Mouse (Mus musculus): ENCODE measurements around the gene E330017A01Rik. TPM values are rescaled to one million over a fixed set of nuclear protein-coding genes. Genes with fewer than 3 reads are reported as not detected.

E330017A01Rik gene
- polyA plus RNA-seq (2015; fragmentation: Nextera tagmentation; extraction: Ambion mirVana) = not detected in 2 replicates

- Histone ChIP-seq H3K4me3 (replicated peaks) (no peak within 1 kb of the TSS), H3K36me3 (no peaks in the 10 kb centered on the region), H3K9me3 (replicated peaks) (no peaks in the 10 kb centered on the region), H3K9ac (no peak within 1 kb of the TSS), H3K27ac (no peak within 1 kb of the TSS), H3K4me1 (0 out of 2 replicates have a peak, but pooled peaks cover 3% of the 10 kb centered on the region), H3K4me2 (no peak within 1 kb of the TSS), H3K27me3 (no peaks in the 10 kb centered on the region)
- WGBS = 83% methylated on average over 3 of the region's 3 CpGs
- no peak for ATAC-seq (replicated peaks; ENCODE audit: low FRiP score)
Observed at GRCm38 (mm10) chr16:58638689-58639175, at the start of gene E330017A01Rik. Gene E330017A01Rik, minus strand, starts transcription at chr16:58638739.

DNA sequence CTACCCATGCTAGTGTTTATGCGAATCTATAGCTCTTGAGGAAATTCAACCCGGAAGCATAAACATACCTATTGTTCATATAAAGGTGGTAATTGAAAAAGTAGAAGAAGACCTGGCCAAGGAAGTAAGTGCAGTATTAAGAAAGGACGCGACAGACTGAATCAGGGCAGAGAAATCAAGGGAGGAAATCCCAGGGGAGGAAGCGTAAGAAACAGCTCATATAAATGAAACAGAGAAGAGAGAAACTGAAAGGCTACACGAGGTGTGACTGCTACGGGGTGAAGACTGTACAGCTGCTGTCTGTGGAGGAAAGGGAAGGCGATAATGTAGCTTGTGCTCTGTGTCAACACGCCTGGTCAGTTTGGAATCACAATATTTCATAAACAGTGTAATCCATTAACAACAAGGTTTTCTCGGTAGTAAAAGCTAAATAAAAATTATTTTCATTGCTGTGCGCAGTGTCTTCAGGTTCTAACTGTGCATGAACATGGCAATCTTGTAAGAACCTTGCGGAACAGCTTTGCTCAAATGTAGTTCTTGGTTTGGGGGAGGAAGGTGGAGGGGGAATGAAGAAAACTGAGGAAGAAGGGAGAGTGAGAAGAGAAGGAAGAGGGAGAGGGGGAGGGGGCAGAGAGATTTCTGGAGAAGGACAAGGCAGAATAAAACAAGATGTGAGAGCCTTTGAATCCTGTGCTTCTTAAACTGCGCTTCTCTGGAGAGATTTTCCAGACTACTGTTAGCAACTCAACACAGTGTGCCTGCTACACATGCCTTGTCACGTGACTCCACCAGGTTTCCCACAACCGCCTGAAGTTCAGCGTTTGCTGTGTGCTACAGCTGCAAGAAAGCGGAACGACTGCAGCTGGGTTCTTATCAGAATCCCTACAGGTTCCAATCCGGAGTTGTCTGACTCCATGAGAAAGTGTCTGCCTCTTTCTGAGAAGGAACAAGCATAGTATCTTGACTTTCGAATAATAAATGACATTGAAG lies 47.3 kb upstream of the E330017A01Rik start:
- H3K4me2 ChIP-seq = no peak overlapping the region
- H3K27me3 ChIP-seq = no peaks in the 10 kb centered on the region
- WGBS = 77% methylated on average over 20 of the region's 20 CpGs
- no peak overlapping the region for H3K27ac ChIP-seq
- H3K9me3 ChIP-seq (replicated peaks) = no peaks in the 10 kb centered on the region
- H3K36me3 ChIP-seq = peaks cover 9% of the 10 kb centered on the region
- no peaks in the 10 kb centered on the region for H3K4me1 ChIP-seq
- no peak overlapping the region for H3K9ac ChIP-seq
- ATAC-seq (replicated peaks; ENCODE audit: low FRiP score) = no peak
- H3K4me3 ChIP-seq (replicated peaks) = no peak overlapping the region

- Histone ChIP-seq H3K27me3 (no peaks in the 10 kb centered on the region), H3K4me2 (no peak overlapping the region), H3K4me1 (no peaks in the 10 kb centered on the region), H3K9ac (no peak overlapping the region), H3K36me3 (peaks cover 14% of the 10 kb centered on the region), H3K9me3 (replicated peaks) (no peaks in the 10 kb centered on the region), H3K27ac (no peak overlapping the region), H3K4me3 (replicated peaks) (no peak overlapping the region)
- no peak for ATAC-seq (replicated peaks; ENCODE audit: low FRiP score)
Observed at GRCm38 (mm10) chr16:58684537-58684936, 46.0 kb upstream of the E330017A01Rik start.

DNA sequence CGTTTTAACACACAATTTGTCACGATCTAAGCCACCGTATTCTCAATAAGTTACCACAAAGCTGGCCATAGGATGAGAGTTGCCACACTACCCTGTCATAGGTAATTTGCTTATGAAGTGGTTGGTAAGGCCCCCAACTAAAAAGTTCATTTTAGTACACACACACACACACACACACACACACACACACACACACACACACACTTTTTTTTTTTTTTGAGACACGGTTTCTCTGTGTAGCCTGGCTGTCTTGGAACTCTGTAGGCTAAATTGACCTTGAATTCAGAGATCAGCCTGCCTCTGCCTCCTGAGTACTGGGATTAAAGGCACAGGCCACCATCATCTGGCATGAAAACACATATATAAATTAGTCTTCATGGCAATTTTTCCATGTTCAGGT lies 45.4 kb upstream of the E330017A01Rik start:
- no peak overlapping the region for H3K4me2 ChIP-seq

GRCm38 (mm10) chr16:58682870-58683269 lies 44.3 kb upstream of the E330017A01Rik start:
- WGBS = 76% methylated on average over 7 of the region's 7 CpGs
- Histone ChIP-seq H3K4me1 (no peaks in the 10 kb centered on the region), H3K36me3 (peaks cover 22% of the 10 kb centered on the region), H3K27me3 (no peaks in the 10 kb centered on the region), H3K27ac (no peak overlapping the region), H3K4me2 (no peak overlapping the region), H3K4me3 (replicated peaks) (no peak overlapping the region), H3K9ac (no peak overlapping the region), H3K9me3 (replicated peaks) (no peaks in the 10 kb centered on the region)
- no peak for ATAC-seq (replicated peaks; ENCODE audit: low FRiP score)

More for the DNA sequence above, 45.4 kb upstream of the E330017A01Rik start:
- ATAC-seq (replicated peaks; ENCODE audit: low FRiP score) = no peak
- no peak overlapping the region for H3K27ac ChIP-seq
- H3K9me3 ChIP-seq (replicated peaks) = no peaks in the 10 kb centered on the region
- no peaks in the 10 kb centered on the region for H3K4me1 ChIP-seq
- H3K4me3 ChIP-seq (replicated peaks) = no peak overlapping the region
- WGBS = 89% methylated on average over 4 of the region's 4 CpGs
- H3K9ac ChIP-seq = no peak overlapping the region
- H3K36me3 ChIP-seq = peaks cover 14% of the 10 kb centered on the region
- H3K27me3 ChIP-seq = no peaks in the 10 kb centered on the region

GRCm38 (mm10) chr16:58682046-58682445 lies 43.5 kb upstream of the E330017A01Rik start:
- WGBS = 94% methylated on average over 6 of the region's 6 CpGs
- Histone ChIP-seq H3K4me2 (no peak overlapping the region), H3K27ac (no peak overlapping the region), H3K9me3 (replicated peaks) (no peaks in the 10 kb centered on the region), H3K36me3 (peaks cover 30% of the 10 kb centered on the region), H3K4me3 (replicated peaks) (no peak overlapping the region), H3K4me1 (no peaks in the 10 kb centered on the region), H3K27me3 (no peaks in the 10 kb centered on the region), H3K9ac (no peak overlapping the region)
- ATAC-seq (replicated peaks; ENCODE audit: low FRiP score) = no peak

GRCm38 (mm10) chr16:58678660-58679059 lies 40.1 kb upstream of the E330017A01Rik start:
- Histone ChIP-seq H3K4me2 (no peak overlapping the region), H3K4me3 (replicated peaks) (no peak overlapping the region), H3K9ac (no peak overlapping the region), H3K9me3 (replicated peaks) (no peaks in the 10 kb centered on the region), H3K36me3 (peaks cover 57% of the 10 kb centered on the region), H3K4me1 (no peaks in the 10 kb centered on the region), H3K27me3 (no peaks in the 10 kb centered on the region), H3K27ac (no peak overlapping the region)
- WGBS = 76% methylated on average over 7 of the region's 7 CpGs
- no peak for ATAC-seq (replicated peaks; ENCODE audit: low FRiP score)

- H3K9me3 ChIP-seq (replicated peaks) = no peaks in the 10 kb centered on the region
- H3K9ac ChIP-seq = no peak overlapping the region
- no peak for ATAC-seq (replicated peaks; ENCODE audit: low FRiP score)
- H3K4me3 ChIP-seq (replicated peaks) = no peak overlapping the region
- H3K4me1 ChIP-seq = 0 out of 2 replicates have a peak, but pooled peaks cover 2% of the 10 kb centered on the region
- no peaks in the 10 kb centered on the region for H3K27me3 ChIP-seq
- H3K36me3 ChIP-seq = peaks cover 64% of the 10 kb centered on the region
- no peak overlapping the region for H3K27ac ChIP-seq
- no peak overlapping the region for H3K4me2 ChIP-seq
- WGBS = 87% methylated on average over 5 of the region's 5 CpGs
Observed at GRCm38 (mm10) chr16:58677491-58677890, 39.0 kb upstream of the E330017A01Rik start.

GRCm38 (mm10) chr16:58676633-58677032 lies 38.1 kb upstream of the E330017A01Rik start:
- Histone ChIP-seq H3K27me3 (no peaks in the 10 kb centered on the region), H3K9me3 (replicated peaks) (no peaks in the 10 kb centered on the region), H3K4me2 (no peak overlapping the region), H3K9ac (no peak overlapping the region), H3K4me1 (peaks cover 7% of the 10 kb centered on the region; the same call in 1 of the 2 replicates), H3K4me3 (replicated peaks) (no peak overlapping the region), H3K36me3 (peaks cover 62% of the 10 kb centered on the region), H3K27ac (no peak overlapping the region)
- ATAC-seq (replicated peaks; ENCODE audit: low FRiP score) = no peak
- 83% methylated on average over 3 of the region's 3 CpGs for WGBS

GRCm38 (mm10) chr16:58676156-58676555 lies 37.6 kb upstream of the E330017A01Rik start:
- ATAC-seq (replicated peaks; ENCODE audit: low FRiP score) = no peak
- H3K9ac ChIP-seq = no peak overlapping the region
- H3K4me3 ChIP-seq (replicated peaks) = no peak overlapping the region
- WGBS = 80% methylated on average over 7 of the region's 7 CpGs
- H3K4me2 ChIP-seq = no peak overlapping the region
- H3K36me3 ChIP-seq = peaks cover 57% of the 10 kb centered on the region
- H3K27ac ChIP-seq = no peak overlapping the region
- peaks cover 12% of the 10 kb centered on the region; the same call in 1 of the 2 replicates for H3K4me1 ChIP-seq
- H3K27me3 ChIP-seq = no peaks in the 10 kb centered on the region
- H3K9me3 ChIP-seq (replicated peaks) = no peaks in the 10 kb centered on the region

DNA sequence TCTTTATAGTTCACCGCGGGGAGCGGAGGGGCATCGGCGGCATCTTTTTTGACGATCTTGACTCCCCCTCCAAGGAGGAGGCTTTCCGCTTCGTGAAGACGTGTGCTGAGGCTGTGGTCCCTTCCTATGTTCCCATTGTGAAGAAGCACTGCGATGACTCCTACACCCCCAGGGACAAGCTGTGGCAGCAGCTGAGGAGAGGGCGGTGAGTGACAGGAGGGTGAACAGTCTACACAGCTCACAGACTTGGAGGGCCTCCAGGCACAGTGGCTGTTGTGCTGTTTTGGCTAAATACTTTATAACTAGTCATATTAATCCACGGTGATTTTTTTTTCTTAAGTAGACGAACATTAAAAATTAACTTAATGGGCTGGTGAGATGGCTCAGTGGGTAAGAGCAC lies 36.7 kb upstream of the E330017A01Rik start:
- Histone ChIP-seq H3K36me3 (peaks cover 50% of the 10 kb centered on the region), H3K4me3 (replicated peaks) (no peak overlapping the region)
- ATAC-seq (replicated peaks; ENCODE audit: low FRiP score) = no peak

DNA sequence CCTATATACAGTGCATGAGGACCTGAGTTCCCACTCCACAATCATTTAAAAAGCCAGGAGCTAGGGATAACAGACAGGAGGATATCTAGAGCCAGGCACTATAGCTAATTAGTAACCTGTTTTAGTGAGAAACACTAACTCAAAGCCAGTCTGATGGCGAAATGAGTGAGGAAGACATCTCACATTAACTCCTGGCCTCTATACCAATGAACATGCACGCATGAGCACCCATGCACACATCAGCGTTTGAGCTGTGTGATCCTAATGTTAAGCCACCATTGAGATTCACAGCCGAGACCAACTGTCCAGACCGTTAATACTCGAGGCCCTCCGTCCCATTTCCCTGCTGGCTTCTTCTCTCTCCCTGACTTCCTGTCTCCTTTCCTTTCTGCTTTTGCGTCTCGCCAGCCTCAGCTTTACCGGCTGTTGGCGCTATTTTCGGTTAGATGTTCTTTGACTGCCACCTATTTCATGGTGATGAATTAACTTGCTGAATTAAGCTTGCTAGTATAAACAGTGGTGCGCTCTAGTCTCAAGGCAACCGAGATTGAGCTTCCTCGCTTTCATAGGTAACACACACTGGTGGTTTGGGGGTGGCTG lies 35.4 kb upstream of the E330017A01Rik start:
- 73% methylated on average over 15 of the region's 15 CpGs for WGBS
- H3K27ac ChIP-seq = 0 out of 2 replicates have a peak overlapping the region, but pooled peaks have one; percentile 58
- no peak overlapping the region for H3K9ac ChIP-seq
- H3K4me1 ChIP-seq = peaks cover 15% of the 10 kb centered on the region; the same call in 1 of the 2 replicates
- no peak overlapping the region for H3K4me2 ChIP-seq
- ATAC-seq (replicated peaks; ENCODE audit: low FRiP score) = peak; percentile 5; the same call in 1 of the 2 replicates
- no peaks in the 10 kb centered on the region for H3K9me3 ChIP-seq (replicated peaks)
- H3K36me3 ChIP-seq = peaks cover 50% of the 10 kb centered on the region
- no peaks in the 10 kb centered on the region for H3K27me3 ChIP-seq
- no peak overlapping the region for H3K4me3 ChIP-seq (replicated peaks)

More for the DNA sequence above, 36.7 kb upstream of the E330017A01Rik start:
- Histone ChIP-seq H3K4me2 (no peak overlapping the region), H3K27me3 (no peaks in the 10 kb centered on the region), H3K9me3 (replicated peaks) (no peaks in the 10 kb centered on the region), H3K9ac (no peak overlapping the region), H3K4me1 (peaks cover 13% of the 10 kb centered on the region; the same call in 1 of the 2 replicates), H3K27ac (no peak overlapping the region)
- WGBS = 91% methylated on average over 13 of the region's 13 CpGs

Measured in kidney, embryonic 15.5 days (tissue).